Mouse (Mus musculus) MEL (cell line): ENCODE measurements around the gene Mex3a. TPM values are rescaled to one million over a fixed set of nuclear protein-coding genes. Genes with fewer than 3 reads are reported as not detected.
A peak's percentile ranks its signal among the peaks of the same experiment; 100 is the strongest.

ENCODE experiments used
- DNase-seq: peaks from one replicate; pipeline ENCODE4 v3.0.0; 2011; ENCODE audit warnings: low read depth, low spot score
- H3K27ac ChIP-seq: 2 replicates; pipeline ENCODE4 v1.5.1; 2012; ENCODE audit warnings: low read depth, mild to moderate bottlenecking, control low read depth, low read length, moderate library complexity; ENCODE audit not compliant: control insufficient read depth
- H3K27me3 ChIP-seq, 2 experiments: fragments of 150-350 bp in 1 of 2; sonication (generic) in 1 of 2; 2 replicates each; pipeline ENCODE4 v1.6.1; 2012; ENCODE audit warnings: low read length in 2 of 2, mild to moderate bottlenecking in 2 of 2, improper control_type of control experiment in 1 of 2, moderate library complexity in 1 of 2; ENCODE audit not compliant: insufficient read depth in 2 of 2, control insufficient read depth in 1 of 2
- H3K36me3 ChIP-seq, 2 experiments: 2 replicates each; pipeline ENCODE4 v1.6.1; 2012 to 2014; ENCODE audit warnings: low read length in 2 of 2, improper control_type of control experiment in 1 of 2, inconsistent platforms in 1 of 2, mild to moderate bottlenecking in 1 of 2; ENCODE audit not compliant: insufficient read depth in 2 of 2, control insufficient read depth in 1 of 2
- H3K4me1 ChIP-seq, 2 experiments: fragments of 150-350 bp in 1 of 2; sonication (generic) in 1 of 2; 2 replicates each; pipeline ENCODE4 v1.6.1; 2012; ENCODE audit warnings: low read length in 2 of 2, improper control_type of control experiment in 1 of 2, mild to moderate bottlenecking in 1 of 2; ENCODE audit not compliant: insufficient read depth in 2 of 2, control insufficient read depth in 1 of 2
- H3K4me3 ChIP-seq, 2 experiments: fragments of 150-350 bp in 1 of 2; sonication (generic) in 1 of 2; 2 replicates each; pipeline ENCODE4 v1.5.1; 2012; ENCODE audit warnings: low read depth in 2 of 2, low read length in 2 of 2, mild to moderate bottlenecking in 2 of 2, moderate library complexity in 2 of 2, control low read depth in 1 of 2, improper control_type of control experiment in 1 of 2; ENCODE audit not compliant: control insufficient read depth in 1 of 2, insufficient read depth in 1 of 2
- H3K79me2 ChIP-seq: 2 replicates; pipeline ENCODE4 v1.6.1; 2012; ENCODE audit warnings: mild to moderate bottlenecking, low read length, moderate library complexity; ENCODE audit not compliant: control insufficient read depth, poor library complexity, insufficient read depth
- H3K9ac ChIP-seq: 2 replicates; pipeline ENCODE4 v1.6.1; 2012; ENCODE audit warnings: low read depth, mild to moderate bottlenecking, control low read depth, low read length, moderate library complexity; ENCODE audit not compliant: control insufficient read depth, poor library complexity, severe bottlenecking
- H3K9me3 ChIP-seq: fragments of 150-350 bp; sonication (generic); replicated peaks from 2 replicates; pipeline ENCODE4 v1.6.1; 2012; ENCODE audit warnings: mild to moderate bottlenecking, low read length, improper control_type of control experiment, moderate library complexity; ENCODE audit not compliant: insufficient read depth
- BHLHE40 ChIP-seq: IDR thresholded peaks from 2 replicates; pipeline ENCODE4 v1.6.1; 2012; ENCODE audit warnings: low read depth, mild to moderate bottlenecking, inconsistent platforms, low read length, improper control_type of control experiment, borderline replicate concordance
- CTCF ChIP-seq, 3 experiments: IDR thresholded peaks in 2 of 3; conservative IDR thresholded peaks in 1 of 3; 2 replicates each; pipeline ENCODE4 v1.5.1; 2011 to 2012; ENCODE audit warnings: low read length in 3 of 3, low read depth in 2 of 3, mild to moderate bottlenecking in 2 of 3, improper control_type of control experiment in 1 of 3, inconsistent platforms in 1 of 3, mixed read lengths in 1 of 3, moderate library complexity in 1 of 3; ENCODE audit not compliant: control insufficient read depth in 1 of 3, insufficient read depth in 1 of 3, poor library complexity in 1 of 3, severe bottlenecking in 1 of 3
- E2F4 ChIP-seq: IDR thresholded peaks from 2 replicates; pipeline ENCODE4 v1.6.1; 2011; ENCODE audit warnings: low read depth, low read length, improper control_type of control experiment, borderline replicate concordance
- ETS1 ChIP-seq: IDR thresholded peaks from 2 replicates; pipeline ENCODE4 v1.6.1; 2012; ENCODE audit warnings: low read depth, mild to moderate bottlenecking, inconsistent platforms, low read length, improper control_type of control experiment, moderate library complexity
- GATA1 ChIP-seq: IDR thresholded peaks from 2 replicates; pipeline ENCODE4 v1.6.1; 2011; ENCODE audit warnings: low read depth, low read length, improper control_type of control experiment
- JUND ChIP-seq: IDR thresholded peaks from 2 replicates; pipeline ENCODE4 v1.6.1; 2011; ENCODE audit warnings: low read depth, mild to moderate bottlenecking, improper control_type of control experiment, low read length
- MAFK ChIP-seq: IDR thresholded peaks from 2 replicates; pipeline ENCODE4 v1.6.1; 2011; ENCODE audit warnings: low read depth, mild to moderate bottlenecking, low read length, improper control_type of control experiment, borderline replicate concordance
- MAZ ChIP-seq: IDR thresholded peaks from 2 replicates; pipeline ENCODE4 v1.6.1; 2012; ENCODE audit warnings: low read depth, mild to moderate bottlenecking, inconsistent platforms, low read length, improper control_type of control experiment
- MXI1 ChIP-seq: IDR thresholded peaks from 2 replicates; pipeline ENCODE4 v1.6.1; 2011; ENCODE audit warnings: mild to moderate bottlenecking, low read depth, low read length, improper control_type of control experiment
- MYB ChIP-seq: IDR thresholded peaks from 2 replicates; pipeline ENCODE4 v1.6.1; 2011; ENCODE audit warnings: mild to moderate bottlenecking, low read depth, low read length, improper control_type of control experiment
- NRF1 ChIP-seq: IDR thresholded peaks from 2 replicates; pipeline ENCODE4 v1.6.1; 2014; ENCODE audit warnings: low read depth, mild to moderate bottlenecking, inconsistent platforms, low read length, improper control_type of control experiment, moderate library complexity; ENCODE audit not compliant: poor library complexity, insufficient read depth, severe bottlenecking
- POLR2A ChIP-seq, 2 experiments: IDR thresholded peaks; 2 replicates each; pipeline ENCODE4 v1.6.1; 2011 to 2012; ENCODE audit warnings: low read length in 2 of 2, mild to moderate bottlenecking in 2 of 2, control low read depth in 1 of 2, improper control_type of control experiment in 1 of 2, low read depth in 1 of 2, moderate library complexity in 1 of 2; ENCODE audit not compliant: control insufficient read depth in 1 of 2, insufficient read depth in 1 of 2, poor library complexity in 1 of 2
- RAD21 ChIP-seq: IDR thresholded peaks from 2 replicates; pipeline ENCODE4 v1.6.1; 2011; ENCODE audit warnings: mild to moderate bottlenecking, low read depth, low read length, improper control_type of control experiment
- SMC3 ChIP-seq: IDR thresholded peaks from 2 replicates; pipeline ENCODE4 v1.6.1; 2011; ENCODE audit warnings: low read depth, low read length, improper control_type of control experiment
- TBP ChIP-seq: IDR thresholded peaks from 2 replicates; pipeline ENCODE4 v1.8.0; 2011; ENCODE audit warnings: low read depth, low read length, improper control_type of control experiment
- USF1 ChIP-seq: IDR thresholded peaks from 2 replicates; pipeline ENCODE4 v1.6.1; 2014; ENCODE audit warnings: low read depth, mild to moderate bottlenecking, inconsistent platforms, low read length, improper control_type of control experiment, moderate library complexity
- USF2 ChIP-seq, 2 experiments: IDR thresholded peaks; 2 replicates each; pipeline ENCODE4 v1.6.1; 2011 to 2012; ENCODE audit warnings: improper control_type of control experiment in 2 of 2, low read length in 2 of 2, borderline replicate concordance in 1 of 2, inconsistent platforms in 1 of 2, low read depth in 1 of 2, mild to moderate bottlenecking in 1 of 2; ENCODE audit not compliant: insufficient read depth in 1 of 2
- ZC3H11A ChIP-seq: IDR thresholded peaks from 2 replicates; pipeline ENCODE4 v1.6.1; 2012; ENCODE audit warnings: low read depth, mild to moderate bottlenecking, inconsistent platforms, low read length, improper control_type of control experiment
- polyA plus RNA-seq, 2 experiments: library from polyadenylated mRNA; stranded (reverse) in 1 of 2; unstranded in 1 of 2; fragments of >175 nt in 1 of 2; fragments of >200 nt in 1 of 2; gene quantifications; 2 replicates each; pipeline versions ENCODE4 v1.2.1 to v1.2.4; 2012; ENCODE audit warnings: low replicate concordance in 2 of 2, low read depth in 1 of 2; ENCODE audit not compliant: insufficient read length in 2 of 2, insufficient read depth in 1 of 2, missing spikeins in 1 of 2
- total RNA-seq: library from RNA; depleted of rRNA; stranded (reverse); fragments of 300-350 nt; gene quantifications from 2 replicates; pipeline ENCODE4 v1.2.3, GENCODE M21; 2012

Gene Mex3a
- total and polyA plus RNA-seq, 3 experiments = 5.5 to 10.1 TPM; not detected in 1

- TF ChIP-seq MAZ = no peak
- TF ChIP-seq ZC3H11A = peak; percentile 100
Measured at GRCm38 (mm10) chr3:88521803-88522331, 10.3 kb upstream of the Mex3a start (continued).

- peaks cover 0 to 3% of the 10 kb centered on the region in 2 experiments; a peak in 1 of 4 replicates for H3K4me1 ChIP-seq
- no peaks in the 10 kb centered on the region for H3K36me3 ChIP-seq
- no peak overlapping the region for H3K27ac ChIP-seq
- 0 out of 6 replicates have a peak, but pooled peaks of 1 of the 3 experiments have one; percentile 2 for TF ChIP-seq CTCF (IDR thresholded peaks at IDR 0.05 in 2 of 3, conservative IDR thresholded peaks at IDR 0.05 in 1 of 3; ENCODE audit: control insufficient read depth in 1 of 3, insufficient read depth in 1 of 3, low read depth in 2 of 3, low read length in 3 of 3, poor library complexity in 1 of 3, severe bottlenecking in 1 of 3)
- TF ChIP-seq USF2 (IDR thresholded peaks at IDR 0.05; ENCODE audit: borderline replicate concordance in 1 of 2, insufficient read depth in 1 of 2, low read depth in 1 of 2, low read length in 2 of 2) = no peak
- no peaks in the 10 kb centered on the region for H3K27me3 ChIP-seq
- H3K9me3 ChIP-seq = no peaks in the 10 kb centered on the region
- no peak for DNase-seq
- H3K9ac ChIP-seq = no peak overlapping the region
- no peak overlapping the region for H3K4me3 ChIP-seq
- H3K79me2 ChIP-seq = no peaks in the 10 kb centered on the region
Measured at GRCm38 (mm10) chr3:88523027-88523426, 9.2 kb upstream of the Mex3a start.

GRCm38 (mm10) chr3:88525021-88525420, 7.2 kb upstream of the Mex3a start:
- Histone ChIP-seq H3K4me1 (peaks cover 0 to 10% of the 10 kb centered on the region in 2 experiments; a peak in 2 of 4 replicates), H3K9ac (no peak overlapping the region), H3K9me3 (no peaks in the 10 kb centered on the region), H3K27me3 (no peaks in the 10 kb centered on the region), H3K36me3 (no peaks in the 10 kb centered on the region), H3K79me2 (no peaks in the 10 kb centered on the region), H3K27ac (no peak overlapping the region), H3K4me3 (no peak overlapping the region)
- no peak for DNase-seq
- TF ChIP-seq MYB = no peak
- peak in 1 of 3 experiments; percentile 9; a peak in 1 of 6 replicates for TF ChIP-seq CTCF (IDR thresholded peaks at IDR 0.05 in 2 of 3, conservative IDR thresholded peaks at IDR 0.05 in 1 of 3; ENCODE audit: control insufficient read depth in 1 of 3, insufficient read depth in 1 of 3, low read depth in 2 of 3, low read length in 3 of 3, poor library complexity in 1 of 3, severe bottlenecking in 1 of 3)

- peak overlapping the region; percentile 8; the same call in 1 of the 2 replicates for H3K9ac ChIP-seq
- H3K36me3 ChIP-seq = peaks cover 0 to 4% of the 10 kb centered on the region in 2 experiments; a peak in 1 of 4 replicates
- H3K4me1 ChIP-seq = peaks cover 7 to 17% of the 10 kb centered on the region in 2 experiments
- peak; percentile 93 for TF ChIP-seq RAD21
- peak; percentile 4; the same call in 1 of the 2 replicates for TF ChIP-seq ETS1
- TF ChIP-seq GATA1 = no peak
- 0 out of 2 replicates have a peak, but pooled peaks have one; percentile 12 for TF ChIP-seq USF1
- TF ChIP-seq MXI1 = peak; percentile 93
- TF ChIP-seq NRF1 = peak; percentile 18; the same call in 1 of the 2 replicates
- TF ChIP-seq POLR2A (IDR thresholded peaks at IDR 0.05; ENCODE audit: control insufficient read depth in 1 of 2, insufficient read depth in 1 of 2, low read depth in 1 of 2, low read length in 2 of 2, poor library complexity in 1 of 2) = peak in 1 of 2 experiments; percentile 26; a peak in 1 of 4 replicates
- no peak for TF ChIP-seq MAFK
- TF ChIP-seq E2F4 = no peak
- TF ChIP-seq BHLHE40 = no peak
- peak; percentile 99 to 100 (median 100) for TF ChIP-seq CTCF (IDR thresholded peaks at IDR 0.05 in 2 of 3, conservative IDR thresholded peaks at IDR 0.05 in 1 of 3; ENCODE audit: control insufficient read depth in 1 of 3, insufficient read depth in 1 of 3, low read depth in 2 of 3, low read length in 3 of 3, poor library complexity in 1 of 3, severe bottlenecking in 1 of 3)
- peak; percentile 98 for TF ChIP-seq SMC3
- peak; percentile 45; the same call in 1 of the 2 replicates for TF ChIP-seq TBP
- TF ChIP-seq JUND = peak; percentile 98
Measured at GRCm38 (mm10) chr3:88526157-88527131, 5.8 kb upstream of the Mex3a start.

More at GRCm38 (mm10) chr3:88526157-88527131, 5.8 kb upstream of the Mex3a start:
- no peak overlapping the region for H3K4me3 ChIP-seq
- H3K9me3 ChIP-seq = no peaks in the 10 kb centered on the region
- H3K79me2 ChIP-seq = peaks cover 8% of the 10 kb centered on the region
- no peak overlapping the region for H3K27ac ChIP-seq
- H3K27me3 ChIP-seq = no peaks in the 10 kb centered on the region
- DNase-seq = peak; percentile 97
